Mouse (Mus musculus): ENCODE results near the gene Chd1. TPM values are rescaled to one million over a fixed set of nuclear protein-coding genes. Genes with fewer than 3 reads are reported as not detected.

The Chd1 gene
- total and polyA plus RNA-seq, 2 experiments, result 2.5 to 17.2 TPM

GRCm38 (mm10) chr17:15821706-15822105, 116.9 kb downstream of the Chd1 start:
- Histone ChIP-seq H3K4me1 (ENCODE audit: control insufficient read depth, insufficient read depth, low read length) (0 out of 2 replicates have a peak, but pooled peaks cover 2% of the 10 kb centered on the region), H3K36me3 (ENCODE audit: control insufficient read depth, insufficient read depth, low read length) (peaks cover 2% of the 10 kb centered on the region; the same call in 1 of the 2 replicates), H3K4me3 (ENCODE audit: insufficient read depth, low read depth, low read length) (no peak overlapping the region), H3K27ac (replicated peaks; ENCODE audit: insufficient read depth, low read depth, low read length) (no peak overlapping the region), H3K9ac (ENCODE audit: low read depth, low read length) (no peak overlapping the region), H3K27me3 (ENCODE audit: control insufficient read depth, insufficient read depth, low read length) (no peaks in the 10 kb centered on the region), H3K79me2 (ENCODE audit: control insufficient read depth, insufficient read depth, low read length) (peaks cover 18% of the 10 kb centered on the region; the same call in 1 of the 2 replicates)
- no peak for DNase-seq (ENCODE audit: extremely low read depth, low read depth, low spot score)
- TF ChIP-seq POLR2A (IDR thresholded peaks at IDR 0.05; ENCODE audit: extremely low read depth, insufficient read depth, low read length) (no peak), CTCF (IDR thresholded peaks at IDR 0.05; ENCODE audit: low read depth, low read length) (no peak)
- WGBS, result 92% methylated on average over 4 of the region's 4 CpGs

Other genes with a start within 250 kb of the Chd1 start
- gene Psmb1, start 205.2 kb upstream of the Chd1 start, total RNA-seq (2014; rRNA removed), result 212 and 260 TPM in 2 replicates
- 71.2 and 87.0 TPM in 2 replicates for gene Psmb1, start 205.2 kb upstream of the Chd1 start, polyA plus RNA-seq (2012; rRNA removed)
- gene Tbp, start 205.1 kb upstream of the Chd1 start, total RNA-seq (2014; rRNA removed), result 4.9 and 5.5 TPM in 2 replicates
- gene Tbp, start 205.1 kb upstream of the Chd1 start, polyA plus RNA-seq (2012; rRNA removed), result 20.0 and 25.5 TPM in 2 replicates
- gene Pdcd2, start 177.7 kb upstream of the Chd1 start, total RNA-seq (2014; rRNA removed), result 25.9 and 32.9 TPM in 2 replicates
- 20.8 and 25.1 TPM in 2 replicates for gene Pdcd2, start 177.7 kb upstream of the Chd1 start, polyA plus RNA-seq (2012; rRNA removed)
- gene Prdm9, start 140.6 kb upstream of the Chd1 start, total RNA-seq (2014; rRNA removed), result 4.9 and 5.4 TPM in 2 replicates
- 1.8 and 2.5 TPM in 2 replicates for gene Prdm9, start 140.6 kb upstream of the Chd1 start, polyA plus RNA-seq (2012; rRNA removed)
- gene Rgmb, start 126.1 kb downstream of the Chd1 start, total RNA-seq (2014; rRNA removed), result 1.6 and 1.7 TPM in 2 replicates
- gene Rgmb, start 126.1 kb downstream of the Chd1 start, polyA plus RNA-seq (2012; rRNA removed), result 1.7 and 2.6 TPM in 2 replicates

All from liver, adult 2 months (tissue).